Mouse (Mus musculus) brain, adult 2 months (tissue): ENCODE data around the gene Stk40.
A peak's percentile ranks its signal among the peaks of the same experiment; 100 is the strongest.

Source experiments
- DNase-seq: peaks from one replicate; pipeline ENCODE4 v3.0.0; 2011; ENCODE audit warnings: low read depth, low spot score

Gene Stk40

GRCm38 (mm10) chr4:126097711-126098253 is 6.0 kb upstream of the Stk40 start:
- DNase-seq = no peak

- DNase-seq = no peak
Observed at GRCm38 (mm10) chr4:126099365-126099764, 4.4 kb upstream of the Stk40 start.

GRCm38 (mm10) chr4:126100764-126101163 is 3.0 kb upstream of the Stk40 start:
- DNase-seq = no peak

- DNase-seq = peak; percentile 87
Observed at GRCm38 (mm10) chr4:126102061-126102841, 1.5 kb upstream of the Stk40 start.

GRCm38 (mm10) chr4:126103057-126103581 is 638 bp upstream of the Stk40 start:
- peak; percentile 97 for DNase-seq

GRCm38 (mm10) chr4:126104261-126105075 is 711 bp downstream of the Stk40 start:
- DNase-seq = peak; percentile 72

GRCm38 (mm10) chr4:126105131-126105783 is 1.5 kb downstream of the Stk40 start:
- DNase-seq = peak; percentile 69

- DNase-seq = no peak
Observed at GRCm38 (mm10) chr4:126108061-126108740, 4.4 kb downstream of the Stk40 start.

GRCm38 (mm10) chr4:126109613-126110373 is 6.0 kb downstream of the Stk40 start:
- DNase-seq = peak; percentile 71

GRCm38 (mm10) chr4:126110374-126111152 is 6.8 kb downstream of the Stk40 start:
- DNase-seq = peak; percentile 93

- no peak for DNase-seq
Observed at GRCm38 (mm10) chr4:126111153-126111549, 7.4 kb downstream of the Stk40 start.

GRCm38 (mm10) chr4:126113243-126113642 is 9.5 kb downstream of the Stk40 start:
- DNase-seq = peak; percentile 87

GRCm38 (mm10) chr4:126113943-126114342 is 10.2 kb downstream of the Stk40 start:
- DNase-seq = peak; percentile 82

GRCm38 (mm10) chr4:126115411-126115810 is 11.7 kb downstream of the Stk40 start:
- DNase-seq = no peak

GRCm38 (mm10) chr4:126115871-126116521 is 12.2 kb downstream of the Stk40 start:
- DNase-seq = no peak

- DNase-seq = peak; percentile 49
Observed at GRCm38 (mm10) chr4:126117116-126117515, 13.4 kb downstream of the Stk40 start.

GRCm38 (mm10) chr4:126118651-126119050 is 14.9 kb downstream of the Stk40 start:
- peak; percentile 96 for DNase-seq

- DNase-seq = no peak
Observed at GRCm38 (mm10) chr4:126119051-126119450, 15.3 kb downstream of the Stk40 start.

- peak; percentile 96 for DNase-seq
Observed at GRCm38 (mm10) chr4:126120052-126120451, 16.3 kb downstream of the Stk40 start.
